Mouse (Mus musculus): ENCODE measurements around the gene Trem2. TPM values are rescaled to one million over a fixed set of nuclear protein-coding genes. Genes with fewer than 3 reads are reported as not detected.
"Not testable (repeated sequence)": the region's sequence is repeated elsewhere in the genome, so short reads cannot be mapped to it uniquely, and the experiment has no call there.

Gene Trem2
- polyA plus RNA-seq, 1 experiment: 0.04 TPM

GRCm38 (mm10) chr17:48301792-48302191, 44.4 kb upstream of the Trem2 start:
- Histone ChIP-seq H3K4me2 (ENCODE audit: low read depth) (no peak overlapping the region), H3ac (ENCODE audit: control insufficient read depth, insufficient read length) (no peak overlapping the region), H3K36me3 (ENCODE audit: control insufficient read depth, insufficient read depth) (no peaks in the 10 kb centered on the region), H3K4me3 (no peak overlapping the region), H3K27me3 (ENCODE audit: control insufficient read depth, insufficient read depth, insufficient read length) (no peaks in the 10 kb centered on the region), H3K79me2 (ENCODE audit: control insufficient read depth, insufficient read depth) (no peaks in the 10 kb centered on the region)
- no peak for TF ChIP-seq MYOD1 (IDR thresholded peaks at IDR 0.05; ENCODE audit: control insufficient read depth in 1 of 3, insufficient read length in 2 of 3, low read depth in 2 of 3)
- no peak for TF ChIP-seq E2F4 (IDR thresholded peaks at IDR 0.05; ENCODE audit: insufficient read depth)
- TF ChIP-seq MYOG (IDR thresholded peaks at IDR 0.05; ENCODE audit: control insufficient read depth in 1 of 3, insufficient read depth in 1 of 3, insufficient read length in 2 of 3, low read depth in 2 of 3): no peak
- TF ChIP-seq SRF (IDR thresholded peaks at IDR 0.05; ENCODE audit: control insufficient read depth, insufficient read length, low read depth): no peak
- TF ChIP-seq TCF12 (IDR thresholded peaks at IDR 0.05; ENCODE audit: insufficient read depth, poor library complexity, severe bottlenecking): no peak
- TF ChIP-seq POLR2A (IDR thresholded peaks at IDR 0.05; ENCODE audit: insufficient read length, low read depth): no peak
- TF ChIP-seq MAX (IDR thresholded peaks at IDR 0.05; ENCODE audit: low read depth): no peak
- no peak for TF ChIP-seq POLR2AphosphoS2 (IDR thresholded peaks at IDR 0.05; ENCODE audit: insufficient read length, low read depth)
- TF ChIP-seq TCF3 (IDR thresholded peaks at IDR 0.05; ENCODE audit: insufficient read length, low read depth): no peak
- TF ChIP-seq REST (IDR thresholded peaks at IDR 0.05; ENCODE audit: insufficient read depth, insufficient read length): no peak
- TF ChIP-seq CEBPB (IDR thresholded peaks at IDR 0.05; ENCODE audit: insufficient read depth, poor library complexity, severe bottlenecking): no peak
- no peak for TF ChIP-seq USF1 (IDR thresholded peaks at IDR 0.05; ENCODE audit: low read depth)

- Histone ChIP-seq H3K4me2 (ENCODE audit: low read depth) (no peak overlapping the region), H3K79me2 (ENCODE audit: control insufficient read depth, insufficient read depth) (no peaks in the 10 kb centered on the region), H3K4me3 (no peak overlapping the region), H3ac (ENCODE audit: control insufficient read depth, insufficient read length) (no peak overlapping the region), H3K27me3 (ENCODE audit: control insufficient read depth, insufficient read depth, insufficient read length) (no peaks in the 10 kb centered on the region), H3K36me3 (ENCODE audit: control insufficient read depth, insufficient read depth) (no peaks in the 10 kb centered on the region)
- TF ChIP-seq REST (IDR thresholded peaks at IDR 0.05; ENCODE audit: insufficient read depth, insufficient read length) (no peak), E2F4 (IDR thresholded peaks at IDR 0.05; ENCODE audit: insufficient read depth) (no peak), MYOD1 (IDR thresholded peaks at IDR 0.05; ENCODE audit: control insufficient read depth in 1 of 3, insufficient read length in 2 of 3, low read depth in 2 of 3) (no peak), TCF12 (IDR thresholded peaks at IDR 0.05; ENCODE audit: insufficient read depth, poor library complexity, severe bottlenecking) (no peak)
Observed at GRCm38 (mm10) chr17:48312124-48312523, 34.1 kb upstream of the Trem2 start.

- H3K27me3 ChIP-seq (ENCODE audit: control insufficient read depth, insufficient read depth, insufficient read length); H3K36me3 ChIP-seq (ENCODE audit: control insufficient read depth, insufficient read depth); H3K4me3 ChIP-seq; H3ac ChIP-seq (ENCODE audit: control insufficient read depth, insufficient read length); H3K79me2 ChIP-seq (ENCODE audit: control insufficient read depth, insufficient read depth); H3K4me2 ChIP-seq (ENCODE audit: low read depth): not testable (repeated sequence)
Observed at GRCm38 (mm10) chr17:48315905-48316579, 30.2 kb upstream of the Trem2 start, which contains the start of gene B430306N03Rik. TSS of gene B430306N03Rik (plus strand) at chr17:48316141.

- H3K36me3 ChIP-seq (ENCODE audit: control insufficient read depth, insufficient read depth): no peaks in the 10 kb centered on the region
- H3K4me3 ChIP-seq: no peak overlapping the region
- no peaks in the 10 kb centered on the region for H3K79me2 ChIP-seq (ENCODE audit: control insufficient read depth, insufficient read depth)
- peaks cover 4% of the 10 kb centered on the region for H3K27me3 ChIP-seq (ENCODE audit: control insufficient read depth, insufficient read depth, insufficient read length)
- H3ac ChIP-seq (ENCODE audit: control insufficient read depth, insufficient read length): no peak overlapping the region
- TF ChIP-seq MYOG (IDR thresholded peaks at IDR 0.05; ENCODE audit: control insufficient read depth in 1 of 3, insufficient read depth in 1 of 3, insufficient read length in 2 of 3, low read depth in 2 of 3): no peak
- TF ChIP-seq REST (IDR thresholded peaks at IDR 0.05; ENCODE audit: insufficient read depth, insufficient read length): no peak
- no peak for TF ChIP-seq TCF12 (IDR thresholded peaks at IDR 0.05; ENCODE audit: insufficient read depth, poor library complexity, severe bottlenecking)
- no peak for TF ChIP-seq CEBPB (IDR thresholded peaks at IDR 0.05; ENCODE audit: insufficient read depth, poor library complexity, severe bottlenecking)
- no peak for TF ChIP-seq SRF (IDR thresholded peaks at IDR 0.05; ENCODE audit: control insufficient read depth, insufficient read length, low read depth)
- no peak for TF ChIP-seq POLR2AphosphoS2 (IDR thresholded peaks at IDR 0.05; ENCODE audit: insufficient read length, low read depth)
- TF ChIP-seq MAX (IDR thresholded peaks at IDR 0.05; ENCODE audit: low read depth): no peak
- no peak for TF ChIP-seq USF1 (IDR thresholded peaks at IDR 0.05; ENCODE audit: low read depth)
- no peak for TF ChIP-seq POLR2A (IDR thresholded peaks at IDR 0.05; ENCODE audit: insufficient read length, low read depth)
- no peak for TF ChIP-seq TCF3 (IDR thresholded peaks at IDR 0.05; ENCODE audit: insufficient read length, low read depth)
- H3K4me2 ChIP-seq (ENCODE audit: low read depth): no peak overlapping the region
Observed at GRCm38 (mm10) chr17:48318686-48319085, 27.5 kb upstream of the Trem2 start.

GRCm38 (mm10) chr17:48321279-48321678, 24.9 kb upstream of the Trem2 start:
- Histone ChIP-seq H3K79me2 (ENCODE audit: control insufficient read depth, insufficient read depth) (no peaks in the 10 kb centered on the region), H3K27me3 (ENCODE audit: control insufficient read depth, insufficient read depth, insufficient read length) (peaks cover 4% of the 10 kb centered on the region), H3K36me3 (ENCODE audit: control insufficient read depth, insufficient read depth) (no peaks in the 10 kb centered on the region), H3ac (ENCODE audit: control insufficient read depth, insufficient read length) (no peak overlapping the region), H3K4me2 (ENCODE audit: low read depth) (no peak overlapping the region), H3K4me3 (no peak overlapping the region)
- TF ChIP-seq REST (IDR thresholded peaks at IDR 0.05; ENCODE audit: insufficient read depth, insufficient read length): no peak
- TF ChIP-seq CEBPB (IDR thresholded peaks at IDR 0.05; ENCODE audit: insufficient read depth, poor library complexity, severe bottlenecking): no peak
- TF ChIP-seq POLR2AphosphoS2 (IDR thresholded peaks at IDR 0.05; ENCODE audit: insufficient read length, low read depth): no peak
- no peak for TF ChIP-seq E2F4 (IDR thresholded peaks at IDR 0.05; ENCODE audit: insufficient read depth)
- no peak for TF ChIP-seq TCF3 (IDR thresholded peaks at IDR 0.05; ENCODE audit: insufficient read length, low read depth)
- TF ChIP-seq USF1 (IDR thresholded peaks at IDR 0.05; ENCODE audit: low read depth): no peak
- TF ChIP-seq MYOG (IDR thresholded peaks at IDR 0.05; ENCODE audit: control insufficient read depth in 1 of 3, insufficient read depth in 1 of 3, insufficient read length in 2 of 3, low read depth in 2 of 3): no peak
- no peak for TF ChIP-seq MYOD1 (IDR thresholded peaks at IDR 0.05; ENCODE audit: control insufficient read depth in 1 of 3, insufficient read length in 2 of 3, low read depth in 2 of 3)
- TF ChIP-seq MAX (IDR thresholded peaks at IDR 0.05; ENCODE audit: low read depth): no peak

Data from myocyte (in vitro differentiated cells).